Mouse (Mus musculus): ENCODE results near the gene Cd59a. TPM values are rescaled to one million over a fixed set of nuclear protein-coding genes. Genes with fewer than 3 reads are reported as not detected.
"Not testable (repeated sequence)": the region's sequence is repeated elsewhere in the genome, so short reads cannot be mapped to it uniquely, and the experiment has no call there.

Gene Cd59a
- polyA plus RNA-seq, 1 experiment from 2014 or later, result 89.4 TPM

DNA sequence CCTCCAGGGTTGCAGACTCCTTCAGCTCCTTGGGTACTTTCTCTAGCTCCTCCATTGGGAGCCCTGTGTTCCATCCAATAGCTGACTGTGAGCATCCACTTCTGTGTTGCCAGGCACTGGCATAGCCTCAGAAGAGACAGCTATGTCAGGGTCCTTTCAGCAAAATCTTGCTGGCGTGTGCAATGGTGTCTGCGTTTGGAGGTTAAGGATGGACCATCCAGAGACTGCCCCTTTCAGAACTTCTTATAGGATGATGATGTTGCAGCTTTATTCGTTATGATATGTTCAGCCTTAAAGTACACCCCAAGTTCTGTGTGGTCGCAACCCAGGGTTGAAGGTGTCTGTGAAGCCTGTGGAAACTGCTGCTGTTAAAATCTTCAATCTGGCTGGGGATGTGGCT, 1.8 kb downstream of the Cd59a start:
- not testable (repeated sequence) for H3K9ac ChIP-seq (ENCODE audit: low read depth, low read length); H3K9me3 ChIP-seq (replicated peaks; ENCODE audit: control insufficient read depth, low read length); H3K36me3 ChIP-seq (ENCODE audit: control insufficient read depth, insufficient read depth, low read length); ATAC-seq (replicated peaks; ENCODE audit: insufficient number of reproducible peaks, low FRiP score, low TSS enrichment); H3K27me3 ChIP-seq (ENCODE audit: control insufficient read depth, insufficient read depth, low read length)
- H3K4me2 ChIP-seq, result peak overlapping the region; percentile 62
- 0 out of 2 replicates have a peak overlapping the region, but pooled peaks have one; percentile 62 for H3K27ac ChIP-seq (ENCODE audit: low read depth, low read length)
- 86% methylated on average over 4 of the region's 4 CpGs for WGBS (ENCODE audit: insufficient replicate concordance)
- peaks cover 17% of the 10 kb centered on the region for H3K4me1 ChIP-seq (ENCODE audit: control insufficient read depth, insufficient read depth, low read length)
- peak overlapping the region; percentile 27 for H3K4me3 ChIP-seq (ENCODE audit: low read depth, low read length)

DNA sequence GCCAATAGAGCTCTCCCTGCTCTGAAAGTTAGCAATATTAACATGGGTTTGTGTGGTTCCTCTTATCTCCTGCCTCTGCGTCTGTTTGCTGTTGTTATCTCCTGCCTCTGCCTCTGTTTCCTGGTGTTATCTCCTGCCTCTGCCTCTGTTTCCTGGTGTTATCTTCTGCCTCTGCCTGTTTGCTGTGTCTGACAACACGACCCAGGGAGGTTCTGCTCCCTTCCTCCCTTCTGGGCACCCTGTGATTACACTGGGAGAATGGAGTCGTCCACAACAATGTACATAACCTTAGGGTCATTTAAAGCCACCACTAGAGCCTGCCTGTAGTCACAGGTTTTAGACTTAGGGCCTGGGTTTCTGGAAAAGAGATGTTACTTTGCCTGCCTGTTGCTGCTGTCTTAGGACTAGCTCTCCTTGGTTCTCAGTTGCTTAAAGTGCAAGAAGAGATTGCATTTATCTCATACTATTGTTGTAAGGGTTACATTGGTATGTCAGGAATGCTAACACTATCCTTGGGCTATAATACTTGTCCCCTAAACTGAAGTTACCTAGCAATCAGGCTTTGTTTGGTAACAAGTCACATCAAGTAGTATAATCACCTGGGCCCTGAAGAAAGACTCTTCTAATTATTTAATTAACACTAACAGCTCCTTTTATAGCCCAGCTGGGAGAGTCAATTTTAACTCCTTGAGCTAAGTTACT, 3.1 kb downstream of the Cd59a start:
- H3K27me3 ChIP-seq (ENCODE audit: control insufficient read depth, insufficient read depth, low read length), result no peaks in the 10 kb centered on the region
- H3K27ac ChIP-seq (ENCODE audit: low read depth, low read length), result peak overlapping the region; percentile 86
- 0 out of 2 replicates have a peak overlapping the region, but pooled peaks have one; percentile 6 for H3K4me3 ChIP-seq (ENCODE audit: low read depth, low read length)
- H3K9ac ChIP-seq (ENCODE audit: low read depth, low read length), result peak overlapping the region; percentile 43; the same call in 1 of the 2 replicates
- peak; percentile 82 for ATAC-seq (replicated peaks; ENCODE audit: insufficient number of reproducible peaks, low FRiP score, low TSS enrichment)
- peaks cover 29% of the 10 kb centered on the region for H3K4me1 ChIP-seq (ENCODE audit: control insufficient read depth, insufficient read depth, low read length)
- 7% methylated on average over 3 of the region's 3 CpGs for WGBS (ENCODE audit: insufficient replicate concordance)
- H3K9me3 ChIP-seq (replicated peaks; ENCODE audit: control insufficient read depth, low read length), result no peaks in the 10 kb centered on the region
- H3K36me3 ChIP-seq (ENCODE audit: control insufficient read depth, insufficient read depth, low read length), result no peaks in the 10 kb centered on the region
- peak overlapping the region; percentile 54 for H3K4me2 ChIP-seq

DNA sequence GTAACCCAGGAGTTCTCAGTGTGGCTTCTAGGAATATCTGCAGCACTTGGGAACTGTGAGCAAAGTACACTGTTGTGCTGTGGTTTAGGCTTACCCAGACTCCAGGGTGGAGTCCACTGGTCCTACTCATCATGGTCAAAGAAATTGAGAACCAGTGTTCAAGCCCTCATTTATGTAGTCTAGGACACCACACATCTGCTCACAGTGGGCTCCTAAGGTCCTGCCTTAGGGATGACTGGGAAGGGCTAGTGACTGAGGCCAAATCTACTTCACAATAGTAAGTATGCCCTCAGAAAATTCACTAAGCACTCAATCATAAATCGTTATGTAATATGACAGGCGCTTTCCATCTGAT, 3.6 kb downstream of the Cd59a start:
- ATAC-seq (replicated peaks; ENCODE audit: insufficient number of reproducible peaks, low FRiP score, low TSS enrichment), result no peak
- Histone ChIP-seq H3K9me3 (replicated peaks; ENCODE audit: control insufficient read depth, low read length) (no peaks in the 10 kb centered on the region), H3K4me1 (ENCODE audit: control insufficient read depth, insufficient read depth, low read length) (peaks cover 29% of the 10 kb centered on the region), H3K27me3 (ENCODE audit: control insufficient read depth, insufficient read depth, low read length) (no peaks in the 10 kb centered on the region), H3K4me3 (ENCODE audit: low read depth, low read length) (0 out of 2 replicates have a peak overlapping the region, but pooled peaks have one; percentile 6), H3K36me3 (ENCODE audit: control insufficient read depth, insufficient read depth, low read length) (no peaks in the 10 kb centered on the region), H3K27ac (ENCODE audit: low read depth, low read length) (peak overlapping the region; percentile 86), H3K9ac (ENCODE audit: low read depth, low read length) (peak overlapping the region; percentile 43; the same call in 1 of the 2 replicates), H3K4me2 (peak overlapping the region; percentile 54)
- whole genome bisulfite sequencing (ENCODE audit: insufficient replicate concordance), result 87% methylated on average over 2 of the region's 2 CpGs

DNA sequence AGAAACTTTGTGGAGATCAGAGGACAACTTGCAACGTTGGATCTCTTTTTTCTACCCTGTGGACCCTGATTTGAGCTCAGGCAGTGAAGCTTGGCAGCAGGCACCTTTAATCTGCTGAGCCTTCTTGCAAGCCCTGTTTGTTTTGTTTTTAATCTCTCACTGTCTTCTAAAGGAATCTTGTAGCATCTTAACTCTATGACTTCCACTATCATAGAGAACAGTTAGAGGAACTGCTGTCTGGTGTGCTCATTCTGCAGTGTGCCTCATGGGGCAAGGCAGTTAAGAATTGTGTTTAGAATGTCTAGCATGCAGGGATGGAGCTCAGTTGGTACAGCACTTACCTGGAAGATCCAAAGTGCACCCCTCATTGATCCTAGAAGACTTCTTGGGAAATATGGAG, 4.3 kb downstream of the Cd59a start:
- 0 out of 2 replicates have a peak overlapping the region, but pooled peaks have one; percentile 6 for H3K4me3 ChIP-seq (ENCODE audit: low read depth, low read length)
- no peaks in the 10 kb centered on the region for H3K36me3 ChIP-seq (ENCODE audit: control insufficient read depth, insufficient read depth, low read length)
- H3K9me3 ChIP-seq (replicated peaks; ENCODE audit: control insufficient read depth, low read length), result no peaks in the 10 kb centered on the region
- H3K4me1 ChIP-seq (ENCODE audit: control insufficient read depth, insufficient read depth, low read length), result peaks cover 29% of the 10 kb centered on the region
- no peak for ATAC-seq (replicated peaks; ENCODE audit: insufficient number of reproducible peaks, low FRiP score, low TSS enrichment)
- peak overlapping the region; percentile 23 for H3K4me2 ChIP-seq
- H3K9ac ChIP-seq (ENCODE audit: low read depth, low read length), result no peak overlapping the region
- WGBS (ENCODE audit: insufficient replicate concordance), result 58% methylated on average over 1 of the region's 1 CpGs
- no peaks in the 10 kb centered on the region for H3K27me3 ChIP-seq (ENCODE audit: control insufficient read depth, insufficient read depth, low read length)
- H3K27ac ChIP-seq (ENCODE audit: low read depth, low read length), result no peak overlapping the region

DNA sequence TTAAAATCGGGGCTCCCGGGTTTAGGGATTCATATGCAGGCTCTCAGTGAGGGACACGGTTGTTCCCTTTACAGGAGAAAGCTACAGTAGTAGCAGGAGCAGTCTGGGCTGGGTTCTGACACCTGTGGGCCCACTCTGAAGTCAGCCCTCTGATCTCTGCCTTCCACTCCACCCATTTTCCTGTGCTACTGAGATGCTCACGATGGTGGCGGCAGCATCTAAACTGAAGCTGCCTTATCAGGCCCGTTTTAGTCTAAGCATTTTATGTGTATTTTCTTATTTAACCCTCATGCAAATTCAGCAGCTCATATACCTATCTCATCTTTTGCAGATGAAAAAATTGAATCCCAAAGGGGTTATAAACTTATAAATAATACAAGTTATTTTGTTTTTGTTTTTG, 9.2 kb downstream of the Cd59a start:
- no peak overlapping the region for H3K9ac ChIP-seq (ENCODE audit: low read depth, low read length)
- H3K4me3 ChIP-seq (ENCODE audit: low read depth, low read length), result no peak overlapping the region
- 83% methylated on average over 6 of the region's 6 CpGs for WGBS (ENCODE audit: insufficient replicate concordance)
- no peaks in the 10 kb centered on the region for H3K36me3 ChIP-seq (ENCODE audit: control insufficient read depth, insufficient read depth, low read length)
- H3K27ac ChIP-seq (ENCODE audit: low read depth, low read length), result no peak overlapping the region
- peaks cover 22% of the 10 kb centered on the region for H3K4me1 ChIP-seq (ENCODE audit: control insufficient read depth, insufficient read depth, low read length)
- no peak for ATAC-seq (replicated peaks; ENCODE audit: insufficient number of reproducible peaks, low FRiP score, low TSS enrichment)
- no peaks in the 10 kb centered on the region for H3K27me3 ChIP-seq (ENCODE audit: control insufficient read depth, insufficient read depth, low read length)
- no peaks in the 10 kb centered on the region for H3K9me3 ChIP-seq (replicated peaks; ENCODE audit: control insufficient read depth, low read length)
- H3K4me2 ChIP-seq, result no peak overlapping the region

DNA sequence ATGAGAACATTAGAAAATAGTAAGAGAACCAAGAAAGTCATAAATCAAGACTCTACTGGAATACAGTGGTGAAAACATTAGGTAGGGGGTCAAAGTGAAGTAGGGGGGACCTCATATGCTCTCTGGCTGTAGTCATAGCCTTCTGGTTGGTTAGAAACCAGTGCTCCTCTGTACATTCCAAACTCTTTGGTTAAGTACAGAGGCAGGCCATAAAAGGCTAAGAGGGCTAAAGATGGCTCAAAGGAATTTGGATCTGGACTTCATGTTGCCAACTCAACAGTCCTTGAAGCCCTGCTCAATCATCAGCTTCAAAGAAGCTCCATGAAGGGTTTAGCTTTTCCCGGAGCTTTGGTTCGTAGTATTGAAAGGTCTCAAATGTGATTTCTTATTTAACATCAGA, 13.4 kb downstream of the Cd59a start:
- WGBS (ENCODE audit: insufficient replicate concordance), result 32% methylated on average over 2 of the region's 2 CpGs
- not testable (repeated sequence) for H3K9ac ChIP-seq (ENCODE audit: low read depth, low read length); ATAC-seq (replicated peaks; ENCODE audit: insufficient number of reproducible peaks, low FRiP score, low TSS enrichment); H3K4me3 ChIP-seq (ENCODE audit: low read depth, low read length); H3K36me3 ChIP-seq (ENCODE audit: control insufficient read depth, insufficient read depth, low read length); H3K27me3 ChIP-seq (ENCODE audit: control insufficient read depth, insufficient read depth, low read length); H3K9me3 ChIP-seq (replicated peaks; ENCODE audit: control insufficient read depth, low read length); H3K4me1 ChIP-seq (ENCODE audit: control insufficient read depth, insufficient read depth, low read length); H3K4me2 ChIP-seq
- H3K27ac ChIP-seq (ENCODE audit: low read depth, low read length), result peak overlapping the region; percentile 70

DNA sequence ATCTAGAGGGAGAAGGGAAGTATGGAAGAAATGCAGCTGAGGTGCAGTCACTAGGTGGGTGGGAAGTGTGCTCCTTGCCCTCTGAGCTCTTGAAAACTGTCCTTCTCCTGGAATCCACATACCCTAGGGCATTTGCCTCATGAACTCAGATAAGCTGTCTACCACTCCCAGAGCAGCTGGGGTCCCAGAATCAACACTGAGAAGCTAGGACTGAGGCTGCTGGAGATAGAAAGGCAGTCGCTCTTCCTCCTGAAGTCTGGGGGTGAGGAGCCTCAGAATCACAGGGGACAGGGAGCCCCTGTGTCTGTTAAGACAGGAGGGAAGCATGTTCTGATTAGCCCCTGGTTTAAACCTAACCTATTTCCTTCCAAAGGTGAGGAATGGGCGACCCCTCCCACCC, 13.9 kb downstream of the Cd59a start:
- H3K4me3 ChIP-seq (ENCODE audit: low read depth, low read length), result no peak overlapping the region
- no peaks in the 10 kb centered on the region for H3K9me3 ChIP-seq (replicated peaks; ENCODE audit: control insufficient read depth, low read length)
- 25% methylated on average over 2 of the region's 2 CpGs for WGBS (ENCODE audit: insufficient replicate concordance)

DNA sequence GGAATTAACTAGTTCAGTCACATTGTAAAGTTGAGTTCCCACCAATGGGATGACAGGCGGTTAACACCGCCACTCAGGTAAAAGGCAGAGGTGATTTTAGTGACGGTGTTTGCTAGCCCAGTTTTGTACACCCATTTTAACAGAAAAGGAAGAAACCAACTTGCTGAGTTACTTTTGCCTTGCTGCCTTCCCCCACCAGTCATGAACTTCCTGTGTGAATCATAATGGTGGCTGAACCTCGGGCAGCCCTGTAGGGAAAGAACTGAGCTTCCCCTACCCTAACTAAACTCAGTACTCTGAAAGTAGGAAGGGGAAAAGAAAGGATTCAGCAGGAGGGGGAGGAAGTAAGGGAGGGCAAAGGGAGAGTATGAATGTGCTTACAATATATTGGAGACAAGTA, 14.4 kb downstream of the Cd59a start:
- H3K36me3 ChIP-seq (ENCODE audit: control insufficient read depth, insufficient read depth, low read length), result no peaks in the 10 kb centered on the region
- H3K4me3 ChIP-seq (ENCODE audit: low read depth, low read length), result no peak overlapping the region
- H3K4me1 ChIP-seq (ENCODE audit: control insufficient read depth, insufficient read depth, low read length), result peaks cover 6% of the 10 kb centered on the region
- ATAC-seq (replicated peaks; ENCODE audit: insufficient number of reproducible peaks, low FRiP score, low TSS enrichment), result no peak
- no peak overlapping the region for H3K9ac ChIP-seq (ENCODE audit: low read depth, low read length)
- peak overlapping the region; percentile 70 for H3K27ac ChIP-seq (ENCODE audit: low read depth, low read length)
- H3K9me3 ChIP-seq (replicated peaks; ENCODE audit: control insufficient read depth, low read length), result no peaks in the 10 kb centered on the region
- whole genome bisulfite sequencing (ENCODE audit: insufficient replicate concordance), result 76% methylated on average over 4 of the region's 4 CpGs
- H3K4me2 ChIP-seq, result no peak overlapping the region
- no peaks in the 10 kb centered on the region for H3K27me3 ChIP-seq (ENCODE audit: control insufficient read depth, insufficient read depth, low read length)

More for the DNA sequence above, 13.9 kb downstream of the Cd59a start:
- peak overlapping the region; percentile 70 for H3K27ac ChIP-seq (ENCODE audit: low read depth, low read length)
- peaks cover 6% of the 10 kb centered on the region for H3K4me1 ChIP-seq (ENCODE audit: control insufficient read depth, insufficient read depth, low read length)
- H3K4me2 ChIP-seq, result 0 out of 2 replicates have a peak overlapping the region, but pooled peaks have one; percentile 1
- no peak for ATAC-seq (replicated peaks; ENCODE audit: insufficient number of reproducible peaks, low FRiP score, low TSS enrichment)
- no peak overlapping the region for H3K9ac ChIP-seq (ENCODE audit: low read depth, low read length)
- no peaks in the 10 kb centered on the region for H3K27me3 ChIP-seq (ENCODE audit: control insufficient read depth, insufficient read depth, low read length)
- no peaks in the 10 kb centered on the region for H3K36me3 ChIP-seq (ENCODE audit: control insufficient read depth, insufficient read depth, low read length)
